Mouse (Mus musculus) liver, adult 2 months (tissue): ENCODE data around the gene Sprr2i.

Experiments used
- CTCF ChIP-seq: fragments of 200-500 bp; IDR thresholded peaks from 2 replicates; pipeline ENCODE4 v1.5.1; 2011; ENCODE audit warnings: low read depth, low read length, control low read depth
- POLR2A ChIP-seq: fragments of 200-500 bp; IDR thresholded peaks from 2 replicates; pipeline ENCODE4 v1.6.1; 2011; ENCODE audit warnings: low read length, control low read depth; ENCODE audit not compliant: insufficient read depth; ENCODE audit errors: extremely low read depth

DNA sequence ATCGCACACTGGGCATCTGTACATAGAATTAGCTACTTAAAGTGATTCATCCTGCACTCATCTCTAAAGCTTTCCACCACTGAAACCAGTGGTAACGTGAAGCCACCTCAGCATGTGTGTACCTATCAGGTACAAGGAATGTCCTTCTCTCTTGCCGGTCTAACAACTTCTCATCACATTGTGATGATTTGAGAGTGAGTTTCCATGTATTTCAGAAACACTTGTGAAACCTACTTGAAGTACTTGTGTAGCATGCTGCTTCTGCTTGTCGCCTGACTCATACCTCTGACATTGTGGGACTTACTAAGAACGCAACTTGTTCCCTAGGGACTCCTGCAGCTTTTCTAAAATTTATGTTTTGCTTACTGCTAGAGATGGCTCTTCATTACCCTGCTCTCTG is 47.4 kb downstream of the Sprr2i start:
- TF ChIP-seq CTCF (no peak), POLR2A (no peak)
